ENCODE assay signal across 8 mouse cellular contexts in genomic region chr4:155654456-155655298, GRCm38 (mm10). TPM values are rescaled to one million over a fixed set of nuclear protein-coding genes. Genes with fewer than 3 reads are reported as not detected.
DNase-seq lines count a peak whose midpoint lies in the region; ATAC-seq and TF ChIP-seq lines count a peak whose summit lies in the region.

No protein-coding gene starts in this region.

- peak; percentile 92 for DNase-seq in A20 (ENCODE audit: low read depth, low spot score)
- peak; percentile 75 for DNase-seq in embryo, embryonic 11 days
- DNase-seq in heart, postnatal 14 days, result peak; percentile 63
- peak; percentile 47 for DNase-seq in limb, embryonic 14.5 days (ENCODE audit: low spot score)
- DNase-seq in thymus, postnatal 0 days (ENCODE audit: low spot score), result peak; percentile 73
- DNase-seq in right cerebral cortex, postnatal 36 days (ENCODE audit: low spot score in 2 of 2), result no peak

- WGBS in limb, embryonic 14.5 days, result 1% methylated on average over 45 of the region's 52 CpGs
- 2% methylated on average over 52 of the region's 52 CpGs for WGBS in midbrain, embryonic 12.5 days

- TF ChIP-seq POLR2A in ES-Bruce4 (IDR thresholded peaks at IDR 0.05; ENCODE audit: insufficient read depth, low read length), result peak; percentile 22
- TF ChIP-seq POLR2A in limb, embryonic 14.5 days (IDR thresholded peaks at IDR 0.05; ENCODE audit: borderline replicate concordance, extremely low read depth, insufficient read depth, insufficient read length), result no peak

- H3K4me1 ChIP-seq in ES-Bruce4 (ENCODE audit: control insufficient read depth, insufficient read depth, low read length), result peaks cover 5% of the 10 kb centered on the region
- H3K4me1 ChIP-seq in limb, embryonic 14.5 days (ENCODE audit: control insufficient read depth, insufficient read depth, low read length), result peaks cover 28% of the 10 kb centered on the region
- peaks cover 32% of the 10 kb centered on the region for H3K4me1 ChIP-seq in midbrain, embryonic 12.5 days

- H3K36me3 ChIP-seq in ES-Bruce4 (ENCODE audit: control insufficient read depth, insufficient read depth, low read length, poor library complexity, severe bottlenecking), result peaks cover 2% of the 10 kb centered on the region; the same call in 1 of the 2 replicates
- peaks cover 51% of the 10 kb centered on the region for H3K36me3 ChIP-seq in limb, embryonic 14.5 days (ENCODE audit: control insufficient read depth, insufficient read depth, low read length)
- peaks cover 42% of the 10 kb centered on the region for H3K36me3 ChIP-seq in midbrain, embryonic 12.5 days

- peak overlapping the region; percentile 94 for H3K4me2 ChIP-seq in limb, embryonic 14.5 days (replicated peaks; ENCODE audit: low read depth, low read length, severe bottlenecking)
- H3K4me2 ChIP-seq in midbrain, embryonic 12.5 days (replicated peaks), result peak overlapping the region; percentile 60

- no peak for TF ChIP-seq CTCF in ES-Bruce4 (IDR thresholded peaks at IDR 0.05; ENCODE audit: low read depth, low read length)

- intact Hi-C loops in heart, postnatal 14 days (cut with DNase I), result no loop called here

- H3K9me3 ChIP-seq in ES-Bruce4 (replicated peaks; ENCODE audit: control insufficient read depth, insufficient read depth, low read length, poor library complexity, severe bottlenecking), result no peaks in the 10 kb centered on the region
- H3K9me3 ChIP-seq in limb, embryonic 14.5 days (ENCODE audit: control insufficient read depth, low read length), result no peaks in the 10 kb centered on the region
- H3K9me3 ChIP-seq in midbrain, embryonic 12.5 days, result no peaks in the 10 kb centered on the region

- H3K27ac ChIP-seq in ES-Bruce4 (ENCODE audit: insufficient read depth, low read length), result peak overlapping the region; percentile 0; the same call in 1 of the 2 replicates
- H3K27ac ChIP-seq in limb, embryonic 14.5 days (replicated peaks; ENCODE audit: low read depth, low read length), result no peak overlapping the region
- H3K27ac ChIP-seq in midbrain, embryonic 12.5 days (replicated peaks), result no peak overlapping the region

- H3K27me3 ChIP-seq in ES-Bruce4 (ENCODE audit: control insufficient read depth, insufficient read depth, low read length, poor library complexity, severe bottlenecking), result no peaks in the 10 kb centered on the region
- H3K27me3 ChIP-seq in limb, embryonic 14.5 days (ENCODE audit: control insufficient read depth, insufficient read depth, low read length), result peaks cover 53% of the 10 kb centered on the region
- H3K27me3 ChIP-seq in midbrain, embryonic 12.5 days, result peaks cover 69% of the 10 kb centered on the region

- H3K4me3 ChIP-seq in ES-Bruce4 (ENCODE audit: low read depth, low read length), result peak overlapping the region; percentile 65
- H3K4me3 ChIP-seq in limb, embryonic 14.5 days (replicated peaks; ENCODE audit: low read length), result peak overlapping the region; percentile 44
- H3K4me3 ChIP-seq in midbrain, embryonic 12.5 days, result peak overlapping the region; percentile 43

- ATAC-seq in limb, embryonic 14.5 days (ENCODE audit: low FRiP score, low read depth), result peak; percentile 35; the same call in 1 of the 2 replicates
- peak; percentile 55 for ATAC-seq in midbrain, embryonic 12.5 days (ENCODE audit: low FRiP score, low read depth)

- H3K9ac ChIP-seq in ES-Bruce4 (ENCODE audit: low read depth, poor library complexity, severe bottlenecking), result peak overlapping the region; percentile 79
- peak overlapping the region; percentile 38 for H3K9ac ChIP-seq in limb, embryonic 14.5 days (ENCODE audit: low read depth, low read length, severe bottlenecking)
- peak overlapping the region; percentile 43; the same call in 1 of the 2 replicates for H3K9ac ChIP-seq in midbrain, embryonic 12.5 days (replicated peaks)

- TF ChIP-seq EP300 in ES-Bruce4 (IDR thresholded peaks at IDR 0.05; ENCODE audit: insufficient read depth, low read depth, low read length), result no peak

RNA-seq across cellular contexts. Expression of gene Mmp23, which starts 1.5 kb away (rescaled TPM):
- polyA plus RNA-seq in ES-Bruce4 (2011; ENCODE audit: insufficient read depth, insufficient read length, low read depth, missing spikeins), result 11.7 and 13.6 TPM in 2 replicates
- total RNA-seq in heart, postnatal 14 days (2021), result 10 to 100 TPM; 14.5 to 16.8 TPM
- 34.7 and 42.7 TPM in 2 replicates for polyA plus RNA-seq in limb, embryonic 14.5 days (2012; rRNA removed)
- polyA plus RNA-seq in limb, embryonic 14.5 days (2014; fragmentation: Nextera tagmentation; extraction: Ambion mirVana), result 17.3 and 19.8 TPM in 2 replicates
- polyA plus RNA-seq in midbrain, embryonic 12.5 days (2016; fragmentation: Nextera tagmentation; extraction: Ambion mirVana), result 4.4 and 5.7 TPM in 2 replicates
- polyA plus RNA-seq in thymus, postnatal 0 days (2015; fragmentation: Nextera tagmentation; extraction: Ambion mirVana), result 7.5 and 8.3 TPM in 2 replicates

RNA-seq across cellular contexts. Expression of gene Gm10563, which starts 9.5 kb away (rescaled TPM):
- not detected in 2 replicates for polyA plus RNA-seq in ES-Bruce4 (2011; ENCODE audit: insufficient read depth, insufficient read length, low read depth, missing spikeins)
- not detected for total RNA-seq in heart, postnatal 14 days (2021)
- polyA plus RNA-seq in limb, embryonic 14.5 days (2012; rRNA removed), result not detected in 2 replicates
- polyA plus RNA-seq in limb, embryonic 14.5 days (2014; fragmentation: Nextera tagmentation; extraction: Ambion mirVana), result not detected in 2 replicates
- not detected in 2 replicates for polyA plus RNA-seq in midbrain, embryonic 12.5 days (2016; fragmentation: Nextera tagmentation; extraction: Ambion mirVana)
- polyA plus RNA-seq in thymus, postnatal 0 days (2015; fragmentation: Nextera tagmentation; extraction: Ambion mirVana), result not detected in 2 replicates

RNA-seq across cellular contexts. Expression of gene Mib2, which starts 14.3 kb away (rescaled TPM):
- 13.4 and 18.4 TPM in 2 replicates for polyA plus RNA-seq in ES-Bruce4 (2011; ENCODE audit: insufficient read depth, insufficient read length, low read depth, missing spikeins)
- 10 to 100 TPM; 22.4 to 24.9 TPM for total RNA-seq in heart, postnatal 14 days (2021)
- 77.4 and 97.5 TPM in 2 replicates for polyA plus RNA-seq in limb, embryonic 14.5 days (2012; rRNA removed)
- 29.5 and 32.1 TPM in 2 replicates for polyA plus RNA-seq in limb, embryonic 14.5 days (2014; fragmentation: Nextera tagmentation; extraction: Ambion mirVana)
- 32.7 and 35.0 TPM in 2 replicates for polyA plus RNA-seq in midbrain, embryonic 12.5 days (2016; fragmentation: Nextera tagmentation; extraction: Ambion mirVana)
- 14.2 and 14.4 TPM in 2 replicates for polyA plus RNA-seq in thymus, postnatal 0 days (2015; fragmentation: Nextera tagmentation; extraction: Ambion mirVana)

RNA-seq across cellular contexts. Expression of gene Cdk11b, which starts 30.0 kb away (rescaled TPM):
- 105 and 113 TPM in 2 replicates for polyA plus RNA-seq in ES-Bruce4 (2011; ENCODE audit: insufficient read depth, insufficient read length, low read depth, missing spikeins)
- 10 to 100 TPM; 25.8 to 28.9 TPM for total RNA-seq in heart, postnatal 14 days (2021)
- 45.3 and 65.6 TPM in 2 replicates for polyA plus RNA-seq in limb, embryonic 14.5 days (2012; rRNA removed)
- 53.9 and 60.1 TPM in 2 replicates for polyA plus RNA-seq in limb, embryonic 14.5 days (2014; fragmentation: Nextera tagmentation; extraction: Ambion mirVana)
- polyA plus RNA-seq in midbrain, embryonic 12.5 days (2016; fragmentation: Nextera tagmentation; extraction: Ambion mirVana), result 84.0 and 84.9 TPM in 2 replicates
- polyA plus RNA-seq in thymus, postnatal 0 days (2015; fragmentation: Nextera tagmentation; extraction: Ambion mirVana), result 65.7 and 76.3 TPM in 2 replicates

RNA-seq across cellular contexts. Expression of gene Fndc10, which starts 39.5 kb away (rescaled TPM):
- 11.9 and 15.0 TPM in 2 replicates for polyA plus RNA-seq in ES-Bruce4 (2011; ENCODE audit: insufficient read depth, insufficient read length, low read depth, missing spikeins)
- 1 to 10 TPM; 1.5 to 1.8 TPM for total RNA-seq in heart, postnatal 14 days (2021)
- polyA plus RNA-seq in limb, embryonic 14.5 days (2012; rRNA removed), result 31.0 and 46.5 TPM in 2 replicates
- polyA plus RNA-seq in limb, embryonic 14.5 days (2014; fragmentation: Nextera tagmentation; extraction: Ambion mirVana), result 8.1 and 9.4 TPM in 2 replicates
- polyA plus RNA-seq in midbrain, embryonic 12.5 days (2016; fragmentation: Nextera tagmentation; extraction: Ambion mirVana), result 5.7 and 7.0 TPM in 2 replicates
- polyA plus RNA-seq in thymus, postnatal 0 days (2015; fragmentation: Nextera tagmentation; extraction: Ambion mirVana), result 4.4 and 5.2 TPM in 2 replicates

Comparison
In these comparisons a context has a peak if more than half of its experiments do, and no peak if none do; other contexts are left out.
1. DNase-seq: peak in A20 (single experiment), embryo, embryonic 11 days (single experiment), heart, postnatal 14 days (2 of 2), limb, embryonic 14.5 days (single experiment) and thymus, postnatal 0 days (single experiment); none in right cerebral cortex, postnatal 36 days (0 of 2).
2. Peak in every context shown above with its lines, with median percentiles within 50 percentile points of each other: H3K4me3 ChIP-seq and H3K9ac ChIP-seq.